Mouse (Mus musculus) liver, postnatal 0 days (tissue): ENCODE data around the gene Dusp10. TPM values are rescaled to one million over a fixed set of nuclear protein-coding genes. Genes with fewer than 3 reads are reported as not detected.

ENCODE experiments used
- ATAC-seq: fragments of 200-750 bp; cut with Nextera tagmentation; 2 replicates; pipeline ENCODE4 v1.8.0; 2017; ENCODE audit warnings: mild to moderate bottlenecking, moderate library complexity
- DNase-seq: peaks from one replicate; pipeline ENCODE4 v3.0.0-alpha.2; 2016
- H3K27ac ChIP-seq: fragments of 300-500 bp; sonication (generic); 2 replicates; pipeline ENCODE4 v1.5.1; 2014; ENCODE audit warnings: antibody characterized with exemption, moderate library complexity, mild to moderate bottlenecking, low read depth
- H3K27me3 ChIP-seq: fragments of 300-500 bp; sonication (generic); 2 replicates; pipeline ENCODE4 v1.6.1; 2014; ENCODE audit warnings: low read length, control low read depth, mixed read lengths; ENCODE audit not compliant: insufficient read depth
- H3K36me3 ChIP-seq: fragments of 300-500 bp; sonication (generic); replicated peaks from 2 replicates; pipeline ENCODE4 v1.6.1; 2014; ENCODE audit warnings: mild to moderate bottlenecking, control low read depth, low read length, moderate library complexity, mixed read lengths; ENCODE audit not compliant: insufficient read depth
- H3K4me1 ChIP-seq: fragments of 300-500 bp; sonication (generic); 2 replicates; pipeline ENCODE4 v1.6.1; 2014; ENCODE audit warnings: antibody characterized with exemption, mild to moderate bottlenecking, control low read depth; ENCODE audit not compliant: insufficient read depth
- H3K4me2 ChIP-seq: fragments of 300-500 bp; sonication (generic); 2 replicates; pipeline ENCODE4 v1.6.1; 2014; ENCODE audit warnings: low read depth, mild to moderate bottlenecking, low read length, moderate library complexity, mixed read lengths
- H3K4me3 ChIP-seq: fragments of 300-500 bp; sonication (generic); 2 replicates; pipeline ENCODE4 v1.5.1; 2014; ENCODE audit warnings: low read depth, low read length
- H3K9ac ChIP-seq: fragments of 300-500 bp; sonication (generic); replicated peaks from 2 replicates; pipeline ENCODE4 v1.6.1; 2014; ENCODE audit warnings: mild to moderate bottlenecking, moderate library complexity
- H3K9me3 ChIP-seq: fragments of 300-500 bp; sonication (generic); 2 replicates; pipeline ENCODE4 v1.6.1; 2016; ENCODE audit warnings: mild to moderate bottlenecking, control low read depth, low read length, mixed read lengths
- CTCF ChIP-seq: sonication (generic); IDR thresholded peaks from 2 replicates; pipeline ENCODE4 v1.5.1; 2016; ENCODE audit warnings: antibody characterized with exemption, low read depth
- EP300 ChIP-seq: IDR thresholded peaks from 2 replicates; pipeline ENCODE4 v1.6.1; 2016; ENCODE audit warnings: antibody characterized with exemption, low read depth, mild to moderate bottlenecking
- WGBS: fragments of 180-500 bp; shearing (Covaris S2); extraction: QIAGEN DNeasy Blood & Tissue Kit; methylation state at CpG from one replicate; pipeline ENCODE4 v1.1.7; 2014; ENCODE audit not compliant: insufficient replicate concordance; 5-methylcytosine and 5-hydroxymethylcytosine counted together
- polyA plus RNA-seq: library from polyadenylated mRNA; unstranded; fragments of >200 nt; fragmentation: Nextera tagmentation; extraction: Ambion mirVana; gene quantifications from 2 replicates; pipeline ENCODE4 v1.2.1, GENCODE M21; 2015

Dusp10 gene
- polyA plus RNA-seq, 1 experiment from 2014 or later = 2.6 TPM

- H3K9me3 ChIP-seq = no peaks in the 10 kb centered on the region
- no peak overlapping the region for H3K27ac ChIP-seq
- DNase-seq (no peak), ATAC-seq (no peak)
- H3K4me2 ChIP-seq = no peak overlapping the region
- TF ChIP-seq EP300 = no peak
- no peak for TF ChIP-seq CTCF
- H3K27me3 ChIP-seq = no peaks in the 10 kb centered on the region
- no peak overlapping the region for H3K9ac ChIP-seq
- peaks cover 10% of the 10 kb centered on the region for H3K36me3 ChIP-seq
- WGBS = 71% methylated on average over 6 of the region's 6 CpGs
- H3K4me1 ChIP-seq = peaks cover 2% of the 10 kb centered on the region; the same call in 1 of the 2 replicates
- H3K4me3 ChIP-seq = no peak overlapping the region
Measured at GRCm38 (mm10) chr1:184076065-184076464, 63.0 kb downstream of the Dusp10 start.

- Histone ChIP-seq H3K4me3 (no peak overlapping the region), H3K27ac (no peak overlapping the region), H3K4me1 (peaks cover 2% of the 10 kb centered on the region; the same call in 1 of the 2 replicates), H3K4me2 (no peak overlapping the region), H3K36me3 (peaks cover 10% of the 10 kb centered on the region), H3K9me3 (no peaks in the 10 kb centered on the region), H3K9ac (no peak overlapping the region), H3K27me3 (no peaks in the 10 kb centered on the region)
- TF ChIP-seq EP300 = no peak
- no peak for TF ChIP-seq CTCF
- DNase-seq (no peak), ATAC-seq (no peak)
- 50% methylated on average over 2 of the region's 2 CpGs for WGBS
Measured at GRCm38 (mm10) chr1:184076756-184077155, 63.7 kb downstream of the Dusp10 start.

GRCm38 (mm10) chr1:184079304-184079703 is 66.2 kb downstream of the Dusp10 start:
- H3K36me3 ChIP-seq = peaks cover under 1% of the 10 kb centered on the region; the same call in 1 of the 2 replicates
- H3K9me3 ChIP-seq = no peaks in the 10 kb centered on the region
- H3K9ac ChIP-seq = no peak overlapping the region
- TF ChIP-seq CTCF (no peak), EP300 (no peak)
- no peak overlapping the region for H3K4me2 ChIP-seq
- no peak overlapping the region for H3K4me3 ChIP-seq
- no peaks in the 10 kb centered on the region for H3K27me3 ChIP-seq
- ATAC-seq (no peak), DNase-seq (no peak)
- no peak overlapping the region for H3K27ac ChIP-seq
- H3K4me1 ChIP-seq = peaks cover 2% of the 10 kb centered on the region; the same call in 1 of the 2 replicates
- 65% methylated on average over 3 of the region's 3 CpGs for WGBS

GRCm38 (mm10) chr1:184082661-184083060 is 69.6 kb downstream of the Dusp10 start:
- Histone ChIP-seq H3K36me3 (no peaks in the 10 kb centered on the region), H3K9me3 (no peaks in the 10 kb centered on the region), H3K4me2 (no peak overlapping the region), H3K27ac (no peak overlapping the region), H3K27me3 (no peaks in the 10 kb centered on the region), H3K9ac (no peak overlapping the region), H3K4me1 (peaks cover 2% of the 10 kb centered on the region; the same call in 1 of the 2 replicates), H3K4me3 (no peak overlapping the region)
- WGBS = 59% methylated on average over 3 of the region's 3 CpGs
- ATAC-seq = no peak
- DNase-seq = no peak
- TF ChIP-seq EP300 (no peak), CTCF (no peak)

GRCm38 (mm10) chr1:184083166-184083565 is 70.1 kb downstream of the Dusp10 start:
- ATAC-seq = no peak
- Histone ChIP-seq H3K36me3 (no peaks in the 10 kb centered on the region), H3K4me1 (peaks cover 2% of the 10 kb centered on the region; the same call in 1 of the 2 replicates), H3K27ac (no peak overlapping the region), H3K9me3 (no peaks in the 10 kb centered on the region), H3K4me2 (no peak overlapping the region), H3K9ac (no peak overlapping the region), H3K27me3 (no peaks in the 10 kb centered on the region), H3K4me3 (no peak overlapping the region)
- no peak for DNase-seq
- WGBS = 68% methylated on average over 7 of the region's 7 CpGs
- no peak for TF ChIP-seq EP300
- no peak for TF ChIP-seq CTCF

GRCm38 (mm10) chr1:184084961-184085360 is 71.9 kb downstream of the Dusp10 start:
- Histone ChIP-seq H3K27ac (no peak overlapping the region), H3K27me3 (no peaks in the 10 kb centered on the region), H3K4me3 (no peak overlapping the region), H3K36me3 (no peaks in the 10 kb centered on the region), H3K4me1 (no peaks in the 10 kb centered on the region), H3K9ac (no peak overlapping the region), H3K9me3 (no peaks in the 10 kb centered on the region), H3K4me2 (no peak overlapping the region)
- no peak for TF ChIP-seq CTCF
- 74% methylated on average over 3 of the region's 3 CpGs for WGBS
- DNase-seq = no peak
- no peak for ATAC-seq

- no peaks in the 10 kb centered on the region for H3K4me1 ChIP-seq
Measured at GRCm38 (mm10) chr1:184090515-184090914, 77.4 kb downstream of the Dusp10 start.

More at GRCm38 (mm10) chr1:184090515-184090914, 77.4 kb downstream of the Dusp10 start:
- DNase-seq (no peak), ATAC-seq (no peak)
- no peaks in the 10 kb centered on the region for H3K36me3 ChIP-seq
- no peak overlapping the region for H3K4me3 ChIP-seq
- no peaks in the 10 kb centered on the region for H3K27me3 ChIP-seq
- no peaks in the 10 kb centered on the region for H3K9me3 ChIP-seq
- H3K4me2 ChIP-seq = no peak overlapping the region
- TF ChIP-seq CTCF = no peak
- H3K9ac ChIP-seq = no peak overlapping the region
- H3K27ac ChIP-seq = no peak overlapping the region
- 70% methylated on average over 6 of the region's 6 CpGs for WGBS
